Mouse (Mus musculus): Measurements from ENCODE around the gene Scd4. TPM values are rescaled to one million over a fixed set of nuclear protein-coding genes. Genes with fewer than 3 reads are reported as not detected.
A peak's percentile ranks its signal among the peaks of the same experiment; 100 is the strongest.

Gene Scd4
- polyA plus RNA-seq, 1 experiment from 2014 or later: 0.04 TPM

DNA sequence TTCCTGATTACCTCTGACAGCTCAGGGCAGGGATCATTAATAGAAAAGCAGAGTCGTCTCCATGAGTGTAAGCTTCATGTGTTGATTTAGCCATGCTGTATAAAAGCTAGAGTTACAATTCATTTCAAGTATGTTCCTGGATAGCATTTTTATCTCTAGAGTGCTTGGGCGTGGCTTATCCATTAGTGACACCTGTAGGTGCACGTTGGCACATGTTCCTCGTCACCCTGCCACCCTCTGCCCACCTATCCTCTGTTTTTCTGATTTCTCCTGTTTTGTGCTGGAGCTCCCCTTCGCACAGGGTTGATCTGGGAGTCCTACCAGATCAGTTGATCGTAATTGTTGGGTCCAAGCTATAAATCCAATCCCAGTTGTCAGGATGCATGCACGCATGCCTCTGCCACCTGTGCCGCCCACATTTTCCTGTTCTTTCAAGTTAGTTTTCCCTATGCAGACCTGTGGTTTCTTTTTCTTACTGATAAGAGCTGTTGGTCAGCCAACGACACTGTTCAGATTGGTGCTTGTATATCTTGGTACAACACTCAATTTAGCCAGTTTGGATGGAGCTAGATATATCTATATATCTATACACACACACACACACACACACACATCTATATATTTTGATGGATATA is 31.1 kb upstream of the Scd4 start:
- Histone ChIP-seq H3K4me1 (peaks cover 62% of the 10 kb centered on the region), H3K36me3 (peaks cover 100% of the 10 kb centered on the region), H3K4me2 (peak overlapping the region; percentile 93), H3K27me3 (replicated peaks) (no peaks in the 10 kb centered on the region), H3K9me3 (replicated peaks) (no peaks in the 10 kb centered on the region), H3K9ac (no peak overlapping the region), H3K4me3 (0 out of 2 replicates have a peak overlapping the region, but pooled peaks have one; percentile 1), H3K27ac (peak overlapping the region; percentile 55)
- peak; percentile 45; the same call in 1 of the 2 replicates for ATAC-seq
- WGBS (ENCODE audit: insufficient replicate concordance): 41% methylated on average over 9 of the region's 9 CpGs

DNA sequence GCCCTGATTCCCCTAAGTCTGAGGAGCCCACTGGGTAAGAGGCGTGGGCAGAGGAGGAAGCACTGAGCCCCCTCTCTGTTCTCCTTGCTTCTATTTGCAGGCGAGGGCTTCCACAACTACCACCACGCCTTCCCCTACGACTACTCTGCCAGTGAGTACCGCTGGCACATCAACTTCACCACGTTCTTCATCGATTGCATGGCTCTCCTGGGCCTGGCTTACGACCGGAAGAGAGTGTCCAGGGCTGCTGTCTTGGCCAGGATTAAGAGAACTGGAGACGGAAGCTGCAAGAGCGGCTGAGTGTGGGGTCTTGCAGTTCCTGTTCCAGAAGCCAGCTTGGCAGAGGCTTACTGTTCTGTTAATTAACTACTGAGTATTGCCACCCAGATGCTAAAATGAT is 30.0 kb upstream of the Scd4 start:
- no peak for ATAC-seq
- no peak overlapping the region for H3K4me2 ChIP-seq

DNA sequence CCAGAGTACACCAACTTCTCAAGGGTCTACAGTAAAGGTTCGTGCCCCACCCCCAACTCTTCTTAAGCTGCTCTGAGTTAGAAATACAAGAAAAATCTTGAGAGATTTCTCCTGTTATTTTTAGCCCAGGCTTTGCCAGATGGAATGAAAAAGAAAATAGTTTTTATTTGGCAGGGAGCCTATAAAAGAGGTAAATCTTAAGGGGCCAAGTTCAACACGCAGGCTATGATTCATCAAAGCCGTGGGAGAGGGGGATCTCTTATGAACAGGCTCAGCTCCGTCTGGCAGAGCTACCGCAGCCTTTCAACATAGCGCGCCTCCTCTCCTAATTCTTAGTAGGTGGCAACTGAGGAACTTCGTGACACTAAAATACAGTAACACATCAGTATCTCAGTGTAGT is 29.4 kb upstream of the Scd4 start:
- no peak for ATAC-seq
- Histone ChIP-seq H3K4me1 (peaks cover 44% of the 10 kb centered on the region), H3K27ac (no peak overlapping the region), H3K4me3 (no peak overlapping the region), H3K4me2 (no peak overlapping the region), H3K9ac (no peak overlapping the region), H3K27me3 (replicated peaks) (no peaks in the 10 kb centered on the region), H3K36me3 (peaks cover 100% of the 10 kb centered on the region), H3K9me3 (replicated peaks) (no peaks in the 10 kb centered on the region)
- 89% methylated on average over 8 of the region's 8 CpGs for WGBS (ENCODE audit: insufficient replicate concordance)

More for the DNA sequence above, 30.0 kb upstream of the Scd4 start:
- H3K9me3 ChIP-seq (replicated peaks): no peaks in the 10 kb centered on the region
- H3K36me3 ChIP-seq: peaks cover 100% of the 10 kb centered on the region
- no peak overlapping the region for H3K9ac ChIP-seq
- WGBS (ENCODE audit: insufficient replicate concordance): 89% methylated on average over 11 of the region's 11 CpGs
- H3K4me3 ChIP-seq: no peak overlapping the region
- H3K27me3 ChIP-seq (replicated peaks): no peaks in the 10 kb centered on the region
- peaks cover 50% of the 10 kb centered on the region for H3K4me1 ChIP-seq
- no peak overlapping the region for H3K27ac ChIP-seq

DNA sequence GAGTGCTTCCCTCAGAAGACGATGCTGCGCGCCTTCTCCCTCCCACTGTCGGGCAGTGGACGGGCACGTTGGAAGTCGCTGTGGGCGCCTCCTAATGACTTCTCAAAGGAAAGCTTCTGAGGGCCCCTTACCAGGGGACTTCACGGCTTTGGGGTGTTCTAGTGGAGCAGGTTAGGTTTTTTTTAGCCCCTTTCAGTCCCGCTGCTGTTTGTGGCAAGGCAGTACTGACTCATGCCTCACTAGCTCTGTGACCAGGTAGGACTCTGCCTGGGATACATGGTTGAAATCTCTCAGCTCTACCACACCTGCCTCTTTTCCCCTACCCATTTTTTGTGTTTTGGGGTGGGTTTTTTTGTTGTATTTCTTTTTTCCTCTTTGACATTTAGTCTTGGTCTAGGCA is 28.5 kb upstream of the Scd4 start:
- Histone ChIP-seq H3K4me2 (no peak overlapping the region), H3K36me3 (peaks cover 100% of the 10 kb centered on the region), H3K9ac (no peak overlapping the region), H3K27ac (no peak overlapping the region), H3K27me3 (replicated peaks) (no peaks in the 10 kb centered on the region), H3K9me3 (replicated peaks) (no peaks in the 10 kb centered on the region), H3K4me1 (peaks cover 35% of the 10 kb centered on the region), H3K4me3 (no peak overlapping the region)
- 86% methylated on average over 10 of the region's 10 CpGs for WGBS (ENCODE audit: insufficient replicate concordance)
- ATAC-seq: no peak

DNA sequence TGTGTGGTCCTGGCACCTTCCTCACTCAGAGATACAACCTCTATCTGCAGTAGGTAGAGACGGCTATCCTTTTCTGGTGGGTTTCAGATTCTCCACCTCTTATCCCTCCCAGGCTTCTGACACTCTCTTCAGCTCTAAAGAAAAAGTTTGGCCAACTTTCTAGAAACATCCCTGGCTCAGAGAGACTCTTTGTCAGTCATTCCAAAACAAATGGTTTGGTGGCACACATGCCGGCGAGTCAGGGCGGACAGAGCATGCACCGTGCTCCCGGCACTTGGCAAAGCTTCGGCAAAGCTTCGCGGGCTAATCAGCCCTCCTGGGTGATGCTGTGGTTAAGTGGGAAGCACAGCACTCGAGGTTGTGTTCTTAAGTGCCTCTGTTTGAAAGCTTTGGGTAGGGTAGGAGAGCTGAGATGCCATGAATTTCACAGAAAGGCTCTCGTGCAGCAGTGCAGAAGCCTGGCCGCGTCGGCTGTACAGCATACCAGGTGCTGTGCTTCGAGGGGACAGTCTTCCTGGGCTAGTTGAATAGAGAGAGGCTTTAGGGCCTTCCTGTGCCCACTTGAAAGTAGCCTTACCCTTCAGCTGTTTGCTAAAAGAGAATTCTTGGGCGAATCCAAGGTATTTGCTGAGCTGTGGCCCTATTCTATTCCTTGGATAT is 27.9 kb upstream of the Scd4 start:
- no peak for ATAC-seq
- Histone ChIP-seq H3K36me3 (peaks cover 96% of the 10 kb centered on the region), H3K4me3 (no peak overlapping the region), H3K4me2 (no peak overlapping the region), H3K27ac (no peak overlapping the region), H3K4me1 (peaks cover 30% of the 10 kb centered on the region), H3K9me3 (replicated peaks) (no peaks in the 10 kb centered on the region), H3K9ac (no peak overlapping the region), H3K27me3 (replicated peaks) (no peaks in the 10 kb centered on the region)
- WGBS (ENCODE audit: insufficient replicate concordance): 86% methylated on average over 16 of the region's 16 CpGs

DNA sequence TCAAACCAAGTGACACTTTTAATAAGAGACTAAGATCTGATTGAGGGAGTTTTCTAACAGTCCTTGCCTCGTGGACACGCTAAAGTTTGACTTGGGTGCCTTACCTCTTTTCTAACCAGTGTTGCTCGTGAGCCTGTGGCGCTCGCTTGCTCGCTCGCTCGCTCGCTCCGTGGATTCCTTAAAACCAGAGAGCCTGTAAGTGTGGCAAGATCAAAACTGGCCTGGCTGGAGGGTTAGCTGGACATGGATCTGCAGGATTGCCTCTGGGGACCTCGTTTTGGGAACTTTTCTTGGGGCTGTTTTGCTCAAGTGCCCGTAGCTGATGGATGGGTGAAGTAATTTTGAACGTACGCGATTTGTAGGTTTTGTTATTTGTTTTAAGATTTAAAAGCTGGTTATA is 27.2 kb upstream of the Scd4 start:
- no peak for ATAC-seq
- Histone ChIP-seq H3K4me2 (no peak overlapping the region), H3K27ac (no peak overlapping the region), H3K9ac (no peak overlapping the region), H3K4me1 (peaks cover 26% of the 10 kb centered on the region), H3K27me3 (replicated peaks) (no peaks in the 10 kb centered on the region), H3K4me3 (no peak overlapping the region), H3K36me3 (peaks cover 89% of the 10 kb centered on the region), H3K9me3 (replicated peaks) (no peaks in the 10 kb centered on the region)
- WGBS (ENCODE audit: insufficient replicate concordance): 90% methylated on average over 15 of the region's 15 CpGs

DNA sequence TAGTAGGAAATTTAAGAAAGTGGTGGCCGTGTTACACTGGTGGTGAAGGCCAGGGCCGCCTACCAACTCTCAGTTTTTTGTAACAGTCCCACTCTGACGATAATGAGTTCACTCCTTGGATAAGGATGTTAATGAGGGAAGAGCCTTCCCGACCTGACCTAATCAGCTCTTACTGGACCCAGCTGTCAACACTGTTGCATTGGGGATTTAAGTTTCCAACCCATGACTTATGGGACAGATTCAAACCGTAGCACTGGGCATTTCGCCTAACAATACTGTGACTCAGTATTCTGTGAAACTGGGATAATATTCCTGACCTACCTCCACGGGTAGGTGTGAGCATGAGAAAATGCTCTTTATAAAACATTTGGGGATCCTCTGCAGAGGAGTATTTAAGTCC is 26.7 kb upstream of the Scd4 start:
- no peak overlapping the region for H3K9ac ChIP-seq
- peaks cover 84% of the 10 kb centered on the region for H3K36me3 ChIP-seq
- ATAC-seq: no peak
- WGBS (ENCODE audit: insufficient replicate concordance): 77% methylated on average over 7 of the region's 7 CpGs
- peaks cover 26% of the 10 kb centered on the region for H3K4me1 ChIP-seq
- H3K9me3 ChIP-seq (replicated peaks): no peaks in the 10 kb centered on the region
- no peak overlapping the region for H3K4me3 ChIP-seq
- no peak overlapping the region for H3K4me2 ChIP-seq
- no peak overlapping the region for H3K27ac ChIP-seq
- H3K27me3 ChIP-seq (replicated peaks): no peaks in the 10 kb centered on the region

DNA sequence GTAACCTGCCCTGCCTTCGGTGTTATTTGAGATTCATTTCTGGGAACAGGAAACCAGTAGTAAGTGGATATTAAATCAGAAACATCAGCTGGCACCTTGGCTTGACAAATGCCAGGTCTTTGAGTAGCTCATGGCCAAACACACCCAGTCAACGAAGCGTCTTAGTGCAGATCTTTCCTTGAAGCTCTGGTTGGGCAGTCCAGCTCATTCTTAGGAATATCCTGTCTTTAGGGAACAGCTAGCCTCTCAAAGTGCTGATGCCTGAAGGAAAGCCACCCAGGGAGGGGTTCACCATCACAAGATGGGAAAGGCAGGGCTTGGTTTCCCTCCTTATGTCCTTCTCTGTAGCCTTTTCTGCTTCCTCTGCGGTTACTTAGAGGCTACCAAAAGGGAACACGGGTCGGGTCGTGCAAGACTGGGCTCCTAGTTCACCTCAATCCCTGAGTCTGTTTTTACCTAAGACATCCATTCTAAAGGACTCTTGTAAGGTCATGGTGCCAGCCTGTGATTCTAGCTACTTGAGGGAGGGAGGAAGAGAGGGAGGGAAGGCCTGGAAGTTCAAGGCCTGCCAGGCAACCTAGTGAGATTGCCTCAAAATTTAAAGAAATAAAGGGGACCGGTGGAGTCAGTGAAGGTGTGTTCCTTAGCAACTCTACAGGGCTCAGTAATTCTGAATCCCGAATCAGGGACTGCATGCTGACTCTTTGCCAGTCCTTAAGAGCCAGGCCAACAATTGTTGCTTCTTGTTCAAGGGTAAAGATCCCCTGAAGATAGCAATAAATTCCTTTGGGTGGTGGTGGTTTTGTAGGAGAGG is 25.6 kb upstream of the Scd4 start:
- H3K27ac ChIP-seq: 0 out of 2 replicates have a peak overlapping the region, but pooled peaks have one; percentile 0
- H3K4me1 ChIP-seq: peaks cover 26% of the 10 kb centered on the region
- H3K36me3 ChIP-seq: peaks cover 73% of the 10 kb centered on the region
- no peaks in the 10 kb centered on the region for H3K9me3 ChIP-seq (replicated peaks)
- ATAC-seq: no peak
- WGBS (ENCODE audit: insufficient replicate concordance): 76% methylated on average over 9 of the region's 9 CpGs
- H3K27me3 ChIP-seq (replicated peaks): no peaks in the 10 kb centered on the region
- H3K4me3 ChIP-seq: no peak overlapping the region
- no peak overlapping the region for H3K9ac ChIP-seq
- H3K4me2 ChIP-seq: no peak overlapping the region

DNA sequence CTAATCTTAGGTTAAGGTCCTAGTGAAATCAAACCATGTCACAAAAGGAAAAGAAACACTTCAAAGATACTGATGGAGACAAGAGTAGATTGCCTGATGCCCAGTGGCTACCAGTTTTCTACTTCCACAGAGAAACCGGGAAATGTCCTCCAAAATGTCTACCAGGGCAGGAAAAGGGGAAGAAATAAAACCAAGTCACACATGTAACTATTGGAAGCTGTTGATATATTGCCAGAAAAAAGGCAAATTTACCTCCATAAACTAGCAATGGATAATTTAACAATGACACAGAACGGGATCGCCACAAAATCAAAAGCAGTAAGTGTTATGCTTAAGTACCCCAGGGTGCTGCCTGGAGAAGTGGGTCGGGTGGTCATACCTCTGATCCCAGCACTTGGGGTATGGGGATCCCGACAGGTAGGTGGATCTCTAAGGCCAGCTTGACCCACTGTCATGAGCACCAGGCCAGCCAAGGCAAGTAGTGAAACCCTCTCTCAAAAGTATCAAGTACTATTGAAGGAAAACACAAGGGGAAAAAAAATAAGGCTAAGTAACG is 24.9 kb upstream of the Scd4 start:
- H3K4me1 ChIP-seq: peaks cover 20% of the 10 kb centered on the region
- H3K4me2 ChIP-seq: no peak overlapping the region
- H3K9ac ChIP-seq: no peak overlapping the region
- no peaks in the 10 kb centered on the region for H3K27me3 ChIP-seq (replicated peaks)
- no peaks in the 10 kb centered on the region for H3K9me3 ChIP-seq (replicated peaks)
- 76% methylated on average over 6 of the region's 6 CpGs for WGBS (ENCODE audit: insufficient replicate concordance)
- H3K4me3 ChIP-seq: no peak overlapping the region
- ATAC-seq: no peak
- H3K27ac ChIP-seq: no peak overlapping the region
- H3K36me3 ChIP-seq: peaks cover 66% of the 10 kb centered on the region

DNA sequence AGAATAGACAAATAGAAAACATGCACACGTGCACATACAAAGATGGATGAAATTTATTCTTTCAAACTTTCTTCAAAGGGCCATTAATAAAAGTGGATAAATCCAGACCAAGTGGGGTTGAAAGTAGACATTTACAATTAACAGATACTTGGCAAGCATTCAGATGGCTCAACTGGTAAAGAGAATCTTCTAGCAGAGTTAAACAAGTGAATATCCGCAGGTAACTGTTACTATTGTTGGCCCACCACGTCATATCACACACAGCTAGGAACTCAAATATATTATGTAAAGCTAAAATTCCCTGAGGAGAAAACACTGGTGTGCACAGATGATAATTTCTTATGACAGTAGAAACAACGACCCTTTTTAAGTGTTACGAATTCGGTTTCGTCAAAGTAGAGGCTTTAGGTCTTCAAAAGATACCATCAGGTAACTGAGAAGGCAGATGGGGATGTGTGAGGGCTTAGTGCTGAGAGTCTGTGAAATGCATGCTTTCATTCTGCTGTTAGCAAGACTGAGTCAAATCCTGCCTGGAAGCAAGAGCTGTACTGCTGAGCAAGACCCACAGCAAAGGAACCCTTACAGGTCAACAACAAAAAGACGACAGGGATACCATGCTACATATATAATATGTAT is 24.2 kb upstream of the Scd4 start:
- Histone ChIP-seq H3K27me3 (replicated peaks) (no peaks in the 10 kb centered on the region), H3K27ac (no peak overlapping the region), H3K9me3 (replicated peaks) (no peaks in the 10 kb centered on the region), H3K9ac (no peak overlapping the region), H3K4me2 (no peak overlapping the region), H3K36me3 (peaks cover 59% of the 10 kb centered on the region), H3K4me1 (peaks cover 20% of the 10 kb centered on the region), H3K4me3 (no peak overlapping the region)
- no peak for ATAC-seq
- 79% methylated on average over 8 of the region's 8 CpGs for WGBS (ENCODE audit: insufficient replicate concordance)

DNA sequence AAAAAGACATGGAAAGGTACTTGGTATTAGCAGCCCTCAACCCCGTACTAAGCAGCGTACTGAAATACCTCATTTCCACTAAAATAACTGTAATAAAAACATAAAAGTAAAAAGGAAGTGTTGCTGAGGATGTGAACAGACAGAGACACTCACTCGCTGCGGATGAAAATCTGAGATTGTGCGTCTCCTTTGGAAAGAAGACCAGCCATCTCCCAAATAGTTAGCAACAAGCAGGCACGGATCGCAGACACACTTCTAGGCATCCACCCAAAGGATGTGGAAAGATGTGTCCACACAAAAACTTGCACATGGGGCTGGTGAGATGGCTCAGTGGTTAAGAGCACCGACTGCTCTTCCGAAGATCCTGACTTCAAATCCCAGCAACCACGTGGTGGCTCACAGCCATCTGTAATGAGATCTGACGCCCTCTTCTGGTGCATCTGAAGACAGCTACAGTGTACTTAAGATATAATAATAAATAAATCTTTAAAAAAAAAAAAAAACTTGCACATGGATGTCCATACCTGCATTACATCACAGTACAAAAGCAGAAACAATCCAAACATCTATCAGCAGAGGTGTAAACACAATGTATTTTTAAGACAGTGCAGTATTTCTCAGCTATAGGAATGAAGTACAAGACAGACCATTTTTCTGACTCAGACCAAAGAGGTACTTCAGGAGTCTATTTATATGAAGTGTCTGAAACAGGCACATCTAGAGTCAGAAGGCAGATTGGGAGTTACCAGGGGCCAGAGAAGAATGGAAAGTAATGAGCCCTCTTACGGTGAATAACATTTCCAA is 23.3 kb upstream of the Scd4 start:
- peaks cover 50% of the 10 kb centered on the region for H3K36me3 ChIP-seq
- no peaks in the 10 kb centered on the region for H3K27me3 ChIP-seq (replicated peaks)
- peaks cover 28% of the 10 kb centered on the region for H3K4me1 ChIP-seq
- H3K9ac ChIP-seq: no peak overlapping the region
- no peak overlapping the region for H3K4me3 ChIP-seq
- no peaks in the 10 kb centered on the region for H3K9me3 ChIP-seq (replicated peaks)
- no peak overlapping the region for H3K27ac ChIP-seq
- no peak overlapping the region for H3K4me2 ChIP-seq
- ATAC-seq: no peak
- WGBS (ENCODE audit: insufficient replicate concordance): 78% methylated on average over 12 of the region's 12 CpGs

Measured in liver, embryonic 12.5 days (tissue).